26 mouse cellular contexts compared by ENCODE assay signal in the genomic region with DNA sequence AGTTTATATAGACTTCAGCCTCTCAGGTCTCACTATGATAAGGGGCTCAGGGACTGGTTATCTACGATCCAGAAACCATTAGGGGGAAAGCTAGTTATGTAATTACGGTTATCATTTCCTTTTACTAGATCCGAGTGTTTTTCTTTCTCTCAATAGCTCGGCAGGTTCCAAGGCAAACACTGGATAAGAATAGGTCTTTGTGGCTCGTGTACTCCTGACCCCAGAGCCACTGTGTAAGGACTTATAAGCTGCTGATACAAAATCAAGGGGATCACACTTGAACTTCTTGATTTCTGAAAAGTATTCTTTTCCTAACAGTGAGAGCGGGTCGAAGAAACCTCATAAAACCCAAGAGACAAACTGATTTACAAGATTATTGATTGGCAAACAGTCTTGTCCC. TPM values are rescaled to one million over a fixed set of nuclear protein-coding genes. Genes with fewer than 3 reads are reported as not detected.
A peak's percentile ranks its signal among the peaks of the same experiment; 100 is the strongest.
DNase-seq lines count a peak whose midpoint lies in the region; ATAC-seq and TF ChIP-seq lines count a peak whose summit lies in the region.
"Had no signal": no experiment of that assay in that cellular context is flagged by ENCODE, and none has a peak within 500 bp of the region (broad histone marks: within the 10 kb centered on the region; RNA-seq: fewer than 3 reads in every experiment).

Gene Gkn3 (minus strand): TSS at position 59 of the 400 bp plus-strand sequence.

- no peaks in the 10 kb centered on the region for H3K9me3 ChIP-seq in stomach, embryonic 14.5 days (ENCODE audit: control insufficient read depth, low read depth, low read length)
- H3K9me3 ChIP-seq: embryonic facial prominence, embryonic 12.5 days; limb, embryonic 10.5 days; midbrain, embryonic 15.5 days had no signal

- TF ChIP-seq CTCF in cerebellum, adult 2 months (IDR thresholded peaks at IDR 0.05; ENCODE audit: borderline replicate concordance, insufficient read depth, low read depth, low read length): no peak
- TF ChIP-seq CTCF in lung, adult 2 months (IDR thresholded peaks at IDR 0.05; ENCODE audit: insufficient read depth, low read length): no peak
- no peak for TF ChIP-seq CTCF in cortical plate, adult 2 months (IDR thresholded peaks at IDR 0.05; ENCODE audit: extremely low read depth, insufficient read depth, low read length)

- no peak within 1 kb of the TSS for H3K4me2 ChIP-seq in stomach, embryonic 14.5 days (replicated peaks; ENCODE audit: low read depth, low read length)
- H3K4me2 ChIP-seq: embryonic facial prominence, embryonic 12.5 days; midbrain, embryonic 15.5 days had no signal

- no peak within 1 kb of the TSS for H3K27ac ChIP-seq in cerebellum, adult 2 months (ENCODE audit: insufficient read depth, low read length)
- H3K27ac ChIP-seq in cortical plate, adult 2 months (ENCODE audit: insufficient read depth, low read length): no peak within 1 kb of the TSS
- H3K27ac ChIP-seq in stomach, embryonic 14.5 days (ENCODE audit: low read length): peak within 1 kb of the TSS; percentile 27; the same call in 1 of the 2 replicates
- H3K27ac ChIP-seq: embryonic facial prominence, embryonic 12.5 days; limb, embryonic 10.5 days; liver, embryonic 14.5 days; midbrain, embryonic 15.5 days had no signal

- H3K27me3 ChIP-seq in cerebellum, adult 2 months (ENCODE audit: control insufficient read depth, insufficient read depth, low read length): no peaks in the 10 kb centered on the region; the same call in 1 of the 2 replicates
- H3K27me3 ChIP-seq in stomach, embryonic 14.5 days (ENCODE audit: control insufficient read depth, insufficient read depth, low read length): no peaks in the 10 kb centered on the region
- H3K27me3 ChIP-seq: embryonic facial prominence, embryonic 12.5 days; midbrain, embryonic 15.5 days had no signal

- no peak within 1 kb of the TSS for H3K9ac ChIP-seq in stomach, embryonic 14.5 days (replicated peaks; ENCODE audit: low read depth, low read length)
- H3K9ac ChIP-seq: embryonic facial prominence, embryonic 12.5 days; liver, embryonic 14.5 days; midbrain, embryonic 15.5 days had no signal

- H3K36me3 ChIP-seq in stomach, embryonic 14.5 days (ENCODE audit: control insufficient read depth, insufficient read depth, low read length): no peaks in the 10 kb centered on the region
- H3K36me3 ChIP-seq: embryonic facial prominence, embryonic 12.5 days; limb, embryonic 10.5 days; midbrain, embryonic 15.5 days had no signal

- no peaks in the 10 kb centered on the region for H3K4me1 ChIP-seq in cerebellum, adult 2 months (ENCODE audit: control insufficient read depth, insufficient read depth, low read length)
- peaks cover 7% of the 10 kb centered on the region for H3K4me1 ChIP-seq in lung, adult 2 months (ENCODE audit: control insufficient read depth, insufficient read depth, low read length)
- peaks cover 4% of the 10 kb centered on the region; the same call in 1 of the 2 replicates for H3K4me1 ChIP-seq in cortical plate, adult 2 months (ENCODE audit: control insufficient read depth, insufficient read depth, low read length)
- H3K4me1 ChIP-seq in stomach, embryonic 14.5 days (ENCODE audit: control insufficient read depth, insufficient read depth, low read length): no peaks in the 10 kb centered on the region; the same call in 1 of the 2 replicates

- no peak for DNase-seq in cerebellum, adult 2 months
- no peak for DNase-seq in cerebellum, postnatal 25 days
- no peak for DNase-seq in lung, adult 2 months
- no peak for DNase-seq in lung, postnatal 4 days
- no peak for DNase-seq in left cerebral cortex, adult 11 months (ENCODE audit: low spot score)
- DNase-seq: adrenal gland, postnatal 36 days; cerebellum, adult 11-12 months; cerebellum, postnatal 36 days; gastrocnemius, postnatal 36 days; kidney, postnatal 4 days; layer of hippocampus, adult 9-11 months; spleen, adult 18-20 months had no signal

- H3K4me3 ChIP-seq in cerebellum, adult 2 months (replicated peaks; ENCODE audit: insufficient read depth, low read depth, low read length): no peak within 1 kb of the TSS
- no peak within 1 kb of the TSS for H3K4me3 ChIP-seq in lung, adult 2 months (replicated peaks; ENCODE audit: extremely low read depth, low read depth, low read length)
- no peak within 1 kb of the TSS for H3K4me3 ChIP-seq in cortical plate, adult 2 months (ENCODE audit: insufficient read depth, low read length)
- no peak within 1 kb of the TSS for H3K4me3 ChIP-seq in stomach, embryonic 14.5 days (ENCODE audit: low read depth, low read length)
- H3K4me3 ChIP-seq: embryonic facial prominence, embryonic 12.5 days; limb, embryonic 10.5 days; midbrain, embryonic 15.5 days; myocyte had no signal

- ATAC-seq in stomach, embryonic 14.5 days (ENCODE audit: insufficient number of reproducible peaks, insufficient read depth, low FRiP score, low read depth): peak; percentile 64
- ATAC-seq in megakaryocyte progenitor cell, adult 5-6 weeks (replicated peaks; ENCODE audit: poor library complexity): no peak
- ATAC-seq: forebrain, embryonic 14.5 days; inflammation-experienced regulatory T-cells, adult 6 months; midbrain, embryonic 15.5 days had no signal

- WGBS in cerebellum, adult 2 months: 82% methylated on average over 7 of the region's 7 CpGs
- 42% methylated on average over 7 of the region's 7 CpGs for WGBS in lung, adult 2 months
- WGBS in stomach, embryonic 14.5 days: 52% methylated on average over 7 of the region's 7 CpGs

- no peak for TF ChIP-seq POLR2A in cerebellum, adult 2 months (IDR thresholded peaks at IDR 0.05; ENCODE audit: borderline replicate concordance, insufficient read depth, low read length)
- TF ChIP-seq POLR2A in lung, adult 2 months (IDR thresholded peaks at IDR 0.05; ENCODE audit: borderline replicate concordance, extremely low read depth, low read depth, low read length): no peak
- no peak for TF ChIP-seq POLR2A in cortical plate, adult 2 months (IDR thresholded peaks at IDR 0.05; ENCODE audit: extremely low read depth, insufficient read depth, low read length)

RNA-seq across cellular contexts. Expression of gene Gkn3, which starts in this region (rescaled TPM):
- polyA plus RNA-seq in cerebellum, adult 2 months (2012; rRNA removed): 19.9 and 25.1 TPM in 2 replicates
- polyA plus RNA-seq in lung, adult 2 months (2012; rRNA removed): 3.2 and 11.7 TPM in 2 replicates
- 28.4 and 42.8 TPM in 2 replicates for polyA plus RNA-seq in cortical plate, adult 2 months (2012; rRNA removed)
- polyA plus RNA-seq in stomach, embryonic 14.5 days (2014; fragmentation: Nextera tagmentation; extraction: Ambion mirVana): 3.0 and 3.8 TPM in 2 replicates
- not detected in 2 replicates for total RNA-seq in megakaryocyte progenitor cell, adult 5-6 weeks (2015)
- not detected in 2 replicates for total RNA-seq in megakaryocyte progenitor cell, adult 5-6 weeks (2017)
- total RNA-seq: ES-E14; megakaryocyte, adult 5-6 weeks had no signal
- polyA plus RNA-seq: hindbrain, embryonic 11.5 days; inflammation-experienced regulatory T-cells, adult 6 months; kidney, embryonic 14.5 days; limb, embryonic 10.5 days; myocyte had no signal
